ENCODE assay signal across 19 mouse cellular contexts in genomic region chr13:63262168-63262957, GRCm38 (mm10).
DNase-seq lines count a peak whose midpoint lies in the region; ATAC-seq lines count a peak whose summit lies in the region.
"Had no signal": no experiment of that assay in that cellular context is flagged by ENCODE, and none has a peak within 500 bp of the region (broad histone marks: within the 10 kb centered on the region; RNA-seq: fewer than 3 reads in every experiment).

No protein-coding gene starts in this region.

- peak overlapping the region; percentile 91 for H3K27ac ChIP-seq in heart, embryonic 15.5 days
- H3K27ac ChIP-seq in limb, embryonic 13.5 days, result peak overlapping the region; percentile 33; the same call in 1 of the 2 replicates
- no peak overlapping the region for H3K27ac ChIP-seq in limb, embryonic 10.5 days
- H3K27ac ChIP-seq in limb, embryonic 15.5 days, result 0 out of 2 replicates have a peak overlapping the region, but pooled peaks have one; percentile 82
- H3K27ac ChIP-seq: forebrain, embryonic 12.5 days; hindbrain, embryonic 13.5 days; intestine, embryonic 15.5 days; liver, embryonic 12.5 days had no signal

- no peaks in the 10 kb centered on the region for H3K9me3 ChIP-seq in heart, embryonic 15.5 days (replicated peaks)
- H3K9me3 ChIP-seq in limb, embryonic 13.5 days, result no peaks in the 10 kb centered on the region
- no peaks in the 10 kb centered on the region for H3K9me3 ChIP-seq in limb, embryonic 10.5 days (replicated peaks)
- H3K9me3 ChIP-seq in limb, embryonic 15.5 days, result no peaks in the 10 kb centered on the region
- H3K9me3 ChIP-seq: forebrain, embryonic 12.5 days; hindbrain, embryonic 13.5 days; intestine, embryonic 15.5 days; liver, embryonic 12.5 days had no signal

- no peak overlapping the region for H3K4me3 ChIP-seq in heart, embryonic 15.5 days
- no peak overlapping the region for H3K4me3 ChIP-seq in limb, embryonic 13.5 days
- no peak overlapping the region for H3K4me3 ChIP-seq in limb, embryonic 10.5 days
- H3K4me3 ChIP-seq in limb, embryonic 15.5 days, result no peak overlapping the region
- H3K4me3 ChIP-seq: forebrain, embryonic 12.5 days; hindbrain, embryonic 13.5 days; intestine, embryonic 15.5 days; liver, embryonic 12.5 days had no signal

- peak; percentile 62 for DNase-seq in cerebellum, adult 9-10 months
- DNase-seq in cerebellum, adult 18-20 months, result no peak
- DNase-seq in heart, postnatal 10 days, result no peak
- no peak for DNase-seq in limb, embryonic 10.5 days (ENCODE audit: low spot score)
- no peak for DNase-seq in layer of hippocampus, postnatal 10 days (ENCODE audit: low spot score in 2 of 2)
- DNase-seq: gastrocnemius, postnatal 36 days; kidney, postnatal 4 days; lung, embryonic 14.5 days; lung, postnatal 4 days; retina, postnatal 1 day; right cerebral cortex, postnatal 4 days had no signal

- no peak overlapping the region for H3K9ac ChIP-seq in heart, embryonic 15.5 days
- H3K9ac ChIP-seq in limb, embryonic 13.5 days, result no peak overlapping the region
- no peak overlapping the region for H3K9ac ChIP-seq in limb, embryonic 15.5 days
- H3K9ac ChIP-seq: forebrain, embryonic 12.5 days; hindbrain, embryonic 13.5 days; intestine, embryonic 15.5 days; liver, embryonic 12.5 days; lung, embryonic 14.5 days had no signal

- 87% methylated on average over 1 of the region's 1 CpGs for WGBS in heart, embryonic 15.5 days
- WGBS in limb, embryonic 13.5 days, result 71% methylated on average over 1 of the region's 1 CpGs
- WGBS in limb, embryonic 10.5 days, result 89% methylated on average over 1 of the region's 1 CpGs
- 71% methylated on average over 1 of the region's 1 CpGs for WGBS in limb, embryonic 15.5 days

- intact Hi-C loops in heart, postnatal 10 days (cut with DNase I), result no loop called here

- H3K4me1 ChIP-seq in heart, embryonic 15.5 days (replicated peaks), result peaks cover 52% of the 10 kb centered on the region
- H3K4me1 ChIP-seq in limb, embryonic 13.5 days, result peaks cover 92% of the 10 kb centered on the region
- H3K4me1 ChIP-seq in limb, embryonic 10.5 days, result peaks cover 68% of the 10 kb centered on the region
- H3K4me1 ChIP-seq in limb, embryonic 15.5 days, result peaks cover 65% of the 10 kb centered on the region

- no peak overlapping the region for H3K4me2 ChIP-seq in heart, embryonic 15.5 days
- H3K4me2 ChIP-seq in limb, embryonic 13.5 days (replicated peaks), result no peak overlapping the region
- no peak overlapping the region for H3K4me2 ChIP-seq in limb, embryonic 15.5 days
- H3K4me2 ChIP-seq: forebrain, embryonic 12.5 days; hindbrain, embryonic 13.5 days; intestine, embryonic 15.5 days; liver, embryonic 12.5 days; lung, embryonic 14.5 days; midbrain, embryonic 11.5 days had no signal

- H3K36me3 ChIP-seq in heart, embryonic 15.5 days, result peaks cover 9% of the 10 kb centered on the region
- H3K36me3 ChIP-seq in limb, embryonic 13.5 days, result peaks cover 68% of the 10 kb centered on the region
- peaks cover 46% of the 10 kb centered on the region for H3K36me3 ChIP-seq in limb, embryonic 10.5 days
- peaks cover 27% of the 10 kb centered on the region for H3K36me3 ChIP-seq in limb, embryonic 15.5 days
- H3K36me3 ChIP-seq: forebrain, embryonic 12.5 days had no signal

- no peak for ATAC-seq in heart, embryonic 15.5 days (replicated peaks; ENCODE audit: insufficient number of reproducible peaks, insufficient read depth, low FRiP score, low read depth)
- no peak for ATAC-seq in limb, embryonic 13.5 days (ENCODE audit: low FRiP score, low read depth)
- no peak for ATAC-seq in limb, embryonic 15.5 days (ENCODE audit: insufficient number of reproducible peaks, low FRiP score, low TSS enrichment, low read depth)
- ATAC-seq: intestine, embryonic 15.5 days; liver, embryonic 12.5 days had no signal

- H3K27me3 ChIP-seq in heart, embryonic 15.5 days, result no peaks in the 10 kb centered on the region
- no peaks in the 10 kb centered on the region for H3K27me3 ChIP-seq in limb, embryonic 13.5 days
- no peaks in the 10 kb centered on the region for H3K27me3 ChIP-seq in limb, embryonic 10.5 days (ENCODE audit: low read depth, poor library complexity, severe bottlenecking)
- H3K27me3 ChIP-seq in limb, embryonic 15.5 days, result no peaks in the 10 kb centered on the region
- H3K27me3 ChIP-seq: forebrain, embryonic 12.5 days; hindbrain, embryonic 13.5 days; intestine, embryonic 15.5 days; liver, embryonic 12.5 days had no signal
